Mouse (Mus musculus) CH12.LX (cell line): ENCODE measurements around the gene Trnt1. TPM values are rescaled to one million over a fixed set of nuclear protein-coding genes. Genes with fewer than 3 reads are reported as not detected.

ENCODE experiments used
- DNase-seq: peaks from one replicate; pipeline ENCODE4 v3.0.0-alpha.2; 2013; ENCODE audit errors: extremely low read depth
- H3K27ac ChIP-seq: 2 replicates; pipeline ENCODE4 v1.5.1; 2012; ENCODE audit warnings: low read depth, mild to moderate bottlenecking, control low read depth, moderate library complexity; ENCODE audit not compliant: insufficient read depth
- H3K27me3 ChIP-seq: replicated peaks from 2 replicates; pipeline ENCODE3; 2012; ENCODE audit warnings: inconsistent platforms
- H3K36me3 ChIP-seq, 2 experiments: replicated peaks in 1 of 2; 2 replicates each; pipeline versions ENCODE3 to v1.6.1; 2012; ENCODE audit warnings: inconsistent platforms in 1 of 2, low read length in 1 of 2, mild to moderate bottlenecking in 1 of 2, mixed read lengths in 1 of 2, moderate library complexity in 1 of 2; ENCODE audit not compliant: control insufficient read depth in 1 of 2, insufficient read depth in 1 of 2
- H3K4me1 ChIP-seq, 2 experiments: 2 replicates each; pipeline ENCODE4 v1.6.1; 2012; ENCODE audit warnings: inconsistent platforms in 1 of 2, moderate library complexity in 1 of 2; ENCODE audit not compliant: insufficient read depth in 2 of 2, control insufficient read depth in 1 of 2
- H3K4me2 ChIP-seq: 2 replicates; pipeline ENCODE4 v1.6.1; 2012; ENCODE audit warnings: low read depth, mild to moderate bottlenecking, control low read depth; ENCODE audit not compliant: poor library complexity, insufficient read depth, severe bottlenecking
- H3K4me3 ChIP-seq, 3 experiments: fragments of 150-350 bp in 1 of 3; sonication (generic) in 1 of 3; replicated peaks in 1 of 3; 2 replicates each; pipeline versions ENCODE3 to v1.5.1; 2011 to 2012; ENCODE audit warnings: low read depth in 2 of 3, low read length in 2 of 3, mild to moderate bottlenecking in 2 of 3, moderate library complexity in 2 of 3, control low read depth in 1 of 3, improper control_type of control experiment in 1 of 3, inconsistent platforms in 1 of 3, mixed read lengths in 1 of 3; ENCODE audit not compliant: poor library complexity in 1 of 3
- H3K79me2 ChIP-seq: replicated peaks from 2 replicates; pipeline ENCODE4 v1.6.1; 2012; ENCODE audit warnings: mild to moderate bottlenecking, moderate library complexity; ENCODE audit not compliant: control insufficient read depth, poor library complexity, insufficient read depth, severe bottlenecking; ENCODE audit errors: extremely low read depth
- H3K9ac ChIP-seq: 2 replicates; pipeline ENCODE4 v1.6.1; 2012; ENCODE audit warnings: low read depth, mild to moderate bottlenecking, control low read depth, moderate library complexity; ENCODE audit not compliant: insufficient read depth
- H3K9me3 ChIP-seq: replicated peaks from 2 replicates; pipeline ENCODE3; 2012; ENCODE audit warnings: low read length, inconsistent platforms, mixed read lengths
- BHLHE40 ChIP-seq: IDR thresholded peaks from 2 replicates; pipeline ENCODE4 v1.6.1; 2011; ENCODE audit warnings: mild to moderate bottlenecking, low read depth, low read length, improper control_type of control experiment
- CHD1 ChIP-seq: IDR thresholded peaks from 2 replicates; pipeline ENCODE4 v1.6.1; 2012; ENCODE audit warnings: low read depth, low read length, improper control_type of control experiment, inconsistent platforms
- CHD2 ChIP-seq: IDR thresholded peaks from 2 replicates; pipeline ENCODE4 v1.6.1; 2011; ENCODE audit warnings: low read length, improper control_type of control experiment
- CTCF ChIP-seq, 2 experiments: IDR thresholded peaks in 1 of 2; conservative IDR thresholded peaks in 1 of 2; 2 replicates each; pipeline ENCODE4 v1.5.1; 2011 to 2012; ENCODE audit warnings: low read depth in 2 of 2, low read length in 2 of 2, improper control_type of control experiment in 1 of 2, inconsistent platforms in 1 of 2, mild to moderate bottlenecking in 1 of 2, moderate library complexity in 1 of 2
- E2F4 ChIP-seq: IDR thresholded peaks from 2 replicates; pipeline ENCODE4 v1.6.1; 2011; ENCODE audit warnings: low read depth, low read length, improper control_type of control experiment; ENCODE audit not compliant: insufficient replicate concordance
- ELF1 ChIP-seq: IDR thresholded peaks from 2 replicates; pipeline ENCODE4 v1.6.1; 2014; ENCODE audit warnings: low read depth, mild to moderate bottlenecking, inconsistent platforms, low read length, improper control_type of control experiment
- EP300 ChIP-seq: IDR thresholded peaks from 2 replicates; pipeline ENCODE4 v1.6.1; 2011; ENCODE audit warnings: low read length, improper control_type of control experiment
- ETS1 ChIP-seq: conservative IDR thresholded peaks from 2 replicates; pipeline ENCODE4 v1.6.1; 2012; ENCODE audit warnings: low read depth, mild to moderate bottlenecking, inconsistent platforms, low read length, improper control_type of control experiment, moderate library complexity
- GABPA ChIP-seq: IDR thresholded peaks from 2 replicates; pipeline ENCODE4 v1.6.1; 2012; ENCODE audit warnings: low read depth, low read length, improper control_type of control experiment, inconsistent platforms; ENCODE audit not compliant: insufficient replicate concordance
- HCFC1 ChIP-seq: IDR thresholded peaks from 2 replicates; pipeline ENCODE4 v1.6.1; 2012; ENCODE audit warnings: low read depth, mild to moderate bottlenecking, inconsistent platforms, low read length, improper control_type of control experiment
- IRF4 ChIP-seq: IDR thresholded peaks from 2 replicates; pipeline ENCODE4 v1.6.1; 2014; ENCODE audit warnings: low read depth, mild to moderate bottlenecking, inconsistent platforms, low read length, improper control_type of control experiment
- JUND ChIP-seq: conservative IDR thresholded peaks from 2 replicates; pipeline ENCODE4 v1.6.1; 2011; ENCODE audit warnings: low read depth, low read length, improper control_type of control experiment
- KAT2A ChIP-seq: IDR thresholded peaks from 2 replicates; pipeline ENCODE4 v1.6.1; 2012; ENCODE audit warnings: low read length, improper control_type of control experiment, inconsistent platforms; ENCODE audit not compliant: insufficient replicate concordance
- MAFK ChIP-seq: IDR thresholded peaks from 2 replicates; pipeline ENCODE4 v1.6.1; 2011; ENCODE audit warnings: low read length, improper control_type of control experiment; ENCODE audit not compliant: insufficient replicate concordance
- MAX ChIP-seq: IDR thresholded peaks from 2 replicates; pipeline ENCODE4 v1.6.1; 2011; ENCODE audit warnings: low read length, improper control_type of control experiment
- MAZ ChIP-seq: IDR thresholded peaks from 2 replicates; pipeline ENCODE4 v1.6.1; 2012; ENCODE audit warnings: low read depth, mild to moderate bottlenecking, inconsistent platforms, low read length, improper control_type of control experiment, moderate library complexity
- MXI1 ChIP-seq: IDR thresholded peaks from 2 replicates; pipeline ENCODE4 v1.6.1; 2011; ENCODE audit warnings: mild to moderate bottlenecking, low read depth, low read length, improper control_type of control experiment
- MYC ChIP-seq: IDR thresholded peaks from 2 replicates; pipeline ENCODE4 v1.6.1; 2011; ENCODE audit warnings: low read depth, mild to moderate bottlenecking, improper control_type of control experiment, low read length
- NELFE ChIP-seq: IDR thresholded peaks from 2 replicates; pipeline ENCODE4 v1.6.1; 2011; ENCODE audit warnings: low read depth, low read length, improper control_type of control experiment
- NRF1 ChIP-seq: IDR thresholded peaks from 2 replicates; pipeline ENCODE4 v1.6.1; 2014; ENCODE audit warnings: low read depth, mild to moderate bottlenecking, inconsistent platforms, low read length, improper control_type of control experiment, moderate library complexity
- PAX5 ChIP-seq: IDR thresholded peaks from 2 replicates; pipeline ENCODE4 v1.6.1; 2012; ENCODE audit warnings: low read length, inconsistent platforms, mixed read lengths
- POLR2A ChIP-seq: IDR thresholded peaks from 2 replicates; pipeline ENCODE4 v1.6.1; 2011; ENCODE audit warnings: low read depth, mild to moderate bottlenecking, improper control_type of control experiment, low read length
- POLR2AphosphoS2 ChIP-seq: IDR thresholded peaks from 2 replicates; pipeline ENCODE4 v1.6.1; 2011; ENCODE audit warnings: low read depth, low read length, improper control_type of control experiment
- RAD21 ChIP-seq: IDR thresholded peaks from 2 replicates; pipeline ENCODE4 v1.6.1; 2011; ENCODE audit warnings: low read depth, mild to moderate bottlenecking, low read length, improper control_type of control experiment, moderate library complexity
- RCOR1 ChIP-seq: conservative IDR thresholded peaks from 2 replicates; pipeline ENCODE4 v1.6.1; 2012; ENCODE audit warnings: low read depth, mild to moderate bottlenecking, inconsistent platforms, low read length, improper control_type of control experiment
- SIN3A ChIP-seq: IDR thresholded peaks from 2 replicates; pipeline ENCODE4 v1.6.1; 2012; ENCODE audit warnings: low read length, improper control_type of control experiment, inconsistent platforms
- SMC3 ChIP-seq: IDR thresholded peaks from 2 replicates; pipeline ENCODE4 v1.6.1; 2011; ENCODE audit warnings: low read depth, low read length, improper control_type of control experiment
- TBP ChIP-seq: conservative IDR thresholded peaks from 2 replicates; pipeline ENCODE4 v1.6.1; 2011; ENCODE audit warnings: low read depth, low read length, improper control_type of control experiment
- TCF12 ChIP-seq: IDR thresholded peaks from 2 replicates; pipeline ENCODE4 v1.6.1; 2014; ENCODE audit warnings: low read depth, mild to moderate bottlenecking, inconsistent platforms, low read length, improper control_type of control experiment
- UBTF ChIP-seq: IDR thresholded peaks from 2 replicates; pipeline ENCODE4 v1.6.1; 2012; ENCODE audit warnings: low read depth, mild to moderate bottlenecking, inconsistent platforms, low read length, improper control_type of control experiment, moderate library complexity
- USF1 ChIP-seq: IDR thresholded peaks from 2 replicates; pipeline ENCODE4 v1.6.1; 2014; ENCODE audit warnings: low read depth, mild to moderate bottlenecking, inconsistent platforms, low read length, improper control_type of control experiment
- USF2 ChIP-seq: conservative IDR thresholded peaks from 2 replicates; pipeline ENCODE4 v1.6.1; 2011; ENCODE audit warnings: low read depth, low read length, improper control_type of control experiment
- ZC3H11A ChIP-seq: IDR thresholded peaks from 2 replicates; pipeline ENCODE4 v1.6.1; 2012; ENCODE audit warnings: low read depth, mild to moderate bottlenecking, inconsistent platforms, low read length, improper control_type of control experiment
- ZKSCAN1 ChIP-seq: IDR thresholded peaks from 2 replicates; pipeline ENCODE4 v1.6.1; 2012; ENCODE audit warnings: low read depth, inconsistent platforms, low read length, improper control_type of control experiment, borderline replicate concordance
- ZMIZ1 ChIP-seq: IDR thresholded peaks from 2 replicates; pipeline ENCODE4 v1.6.1; 2012; ENCODE audit warnings: low read depth, mild to moderate bottlenecking, inconsistent platforms, low read length, improper control_type of control experiment
- ZNF384 ChIP-seq: IDR thresholded peaks from 2 replicates; pipeline ENCODE4 v1.6.1; 2012; ENCODE audit warnings: low read depth, low read length, improper control_type of control experiment, inconsistent platforms
- dilution Hi-C: fragments of 300-500 bp; cut with MboI; formaldehyde crosslinking; loops from 2 replicates; pipeline ENCODE4 v1.14.3; 2020; ENCODE audit warnings: low sequenced_read_pairs; ENCODE audit not compliant: extremely low pct_unique_long_range_greater_than_20kb, extremely low pct_ligation_motif_present
- in situ Hi-C: fragments of 300-500 bp; cut with MboI; formaldehyde crosslinking; loops from 3 replicates; pipeline ENCODE4 v1.14.3; 2019; ENCODE audit warnings: low sequenced_read_pairs, low pct_ligation_motif_present, low pct_unique_long_range_greater_than_20kb, mixed read lengths
- polyA plus RNA-seq: library from polyadenylated mRNA; unstranded; fragments of >175 nt; gene quantifications from 2 replicates; pipeline ENCODE4 v1.2.1, GENCODE M21; 2012; ENCODE audit warnings: low read depth; ENCODE audit not compliant: insufficient read length
- total RNA-seq, 2 experiments: library from RNA; depleted of rRNA; stranded (reverse); fragments of 300-350 nt in 1 of 2; fragments of >200 nt in 1 of 2; gene quantifications; 2 replicates each; pipeline ENCODE4 v1.2.3; 2012 to 2014

Gene Trnt1
- total and polyA plus RNA-seq, 3 experiments, result 106 to 239 (median 159) TPM

- TF ChIP-seq MAZ (no peak), ELF1 (no peak), ETS1 (peak; percentile 96)
- TF ChIP-seq, all 38 proteins: peak for 9
Observed at GRCm38 (mm10) chr6:106747804-106748203, 21.1 kb upstream of the Trnt1 start (continued).

DNA sequence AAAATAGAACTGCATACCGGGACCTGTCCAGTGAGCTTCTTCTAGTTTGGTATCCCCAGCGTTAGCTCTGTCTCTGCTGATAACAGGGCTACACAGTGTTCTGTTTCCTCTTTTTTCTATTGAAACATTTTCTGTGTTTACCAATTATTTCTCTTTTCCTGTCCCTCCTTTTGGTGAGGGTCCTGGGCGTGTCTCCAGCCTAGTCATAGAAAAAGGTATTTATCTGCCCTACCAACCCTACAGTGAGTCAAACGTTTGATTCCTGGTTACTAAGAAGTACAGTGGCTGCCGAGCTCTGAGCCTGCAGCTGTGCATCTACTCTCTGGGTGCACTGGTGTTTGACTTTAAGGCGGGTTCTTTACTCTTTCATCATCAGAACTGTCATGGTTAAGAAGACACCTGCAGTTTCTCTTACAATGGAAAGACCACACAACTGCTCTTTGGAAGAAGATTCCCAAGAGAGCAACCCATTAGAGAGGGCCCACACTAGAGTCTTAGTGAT, 20.0 kb upstream of the Trnt1 start, which contains the start of gene Il5ra:
Gene Il5ra (minus strand): TSS at position 151 of the 502 bp plus-strand sequence.
- peak within 1 kb of the TSS; percentile 86 for H3K4me2 ChIP-seq
- H3K4me1 ChIP-seq, result peaks cover 2 to 19% of the 10 kb centered on the region in 2 experiments; a peak in 2 of 4 replicates
- H3K9ac ChIP-seq, result peak within 1 kb of the TSS; percentile 96
- H3K27ac ChIP-seq, result peak within 1 kb of the TSS; percentile 99
- in situ Hi-C loops, result no loop called here
- H3K79me2 ChIP-seq, result peaks cover 25% of the 10 kb centered on the region
- peak; percentile 88 for DNase-seq
- H3K4me3 ChIP-seq, result peak within 1 kb of the TSS; percentile 65 to 95 (median 92)
- H3K9me3 ChIP-seq, result no peaks in the 10 kb centered on the region
- dilution Hi-C loops, result no loop called here
- no peaks in the 10 kb centered on the region for H3K36me3 ChIP-seq
- H3K27me3 ChIP-seq, result no peaks in the 10 kb centered on the region
- TF ChIP-seq EP300 (peak; percentile 79), JUND (0 out of 2 replicates have a peak, but pooled peaks have one; percentile 20), TCF12 (peak; percentile 91), RCOR1 (peak; percentile 80), UBTF (0 out of 2 replicates have a peak, but pooled peaks have one; percentile 25), ZMIZ1 (peak; percentile 82), ZKSCAN1 (no peak), E2F4 (no peak), PAX5 (no peak), POLR2A (peak; percentile 79), POLR2AphosphoS2 (0 out of 2 replicates have a peak, but pooled peaks have one; percentile 55), GABPA (no peak; the same call in 1 of the 2 replicates), SMC3 (no peak; the same call in none of the 2 replicates), MXI1 (no peak), MAX (peak; percentile 69; the same call in 1 of the 2 replicates), CHD1 (0 out of 2 replicates have a peak, but pooled peaks have one; percentile 66), ELF1 (0 out of 2 replicates have a peak, but pooled peaks have one; percentile 23), NELFE (peak; percentile 72), USF1 (no peak), NRF1 (no peak), ZNF384 (no peak), IRF4 (peak; percentile 57; the same call in 1 of the 2 replicates), KAT2A (0 out of 2 replicates have a peak, but pooled peaks have one; percentile 39), BHLHE40 (peak; percentile 62), MAFK (peak; percentile 60; the same call in 1 of the 2 replicates), CTCF (conservative IDR thresholded peaks at IDR 0.05 in 1 of 2, IDR thresholded peaks at IDR 0.05 in 1 of 2; ENCODE audit: low read depth in 2 of 2, low read length in 2 of 2) (no peak), MYC (no peak), HCFC1 (no peak; the same call in 1 of the 2 replicates), ZC3H11A (no peak), USF2 (no peak), RAD21 (no peak; the same call in none of the 2 replicates), SIN3A (no peak), CHD2 (peak; percentile 66; the same call in 1 of the 2 replicates), MAZ (peak; percentile 83; the same call in 1 of the 2 replicates), TBP (peak; percentile 84), ETS1 (peak; percentile 89)
